Mouse (Mus musculus) stomach, postnatal 0 days (tissue): ENCODE measurements at regions not wholly inside any gene's neighbourhood (a gene's known extent, or its start where the extent isn't known, plus 50 kb on each side); places are given as distances from the start of the nearest gene placed in this dataset.

Experiments used
- CTCF ChIP-seq: IDR thresholded peaks from 2 replicates; pipeline ENCODE4 v1.5.1; 2016; ENCODE audit warnings: antibody characterized with exemption, low read depth, mild to moderate bottlenecking, moderate library complexity
- EP300 ChIP-seq: optimal IDR thresholded peaks from 2 replicates; pipeline ENCODE3; 2016; ENCODE audit warnings: antibody characterized with exemption

- no peak for TF ChIP-seq CTCF
- TF ChIP-seq EP300 = no peak
These were observed 309.2 kb downstream of the Cbln4 start for GRCm38 (mm10) chr2:171733965-171734633.
